Mouse (Mus musculus) testis, adult 2 months (tissue): ENCODE measurements around the gene Zfand5.

ENCODE experiments used
- CTCF ChIP-seq: fragments of 200-500 bp; IDR thresholded peaks from 2 replicates; pipeline ENCODE4 v1.5.1; 2012; ENCODE audit warnings: low read depth, mild to moderate bottlenecking, inconsistent platforms, low read length, moderate library complexity; ENCODE audit not compliant: control insufficient read depth, insufficient read depth, insufficient replicate concordance
- POLR2A ChIP-seq: fragments of 200-500 bp; IDR thresholded peaks from 2 replicates; pipeline ENCODE4 v1.6.1; 2012; ENCODE audit warnings: low read depth, mild to moderate bottlenecking, inconsistent platforms, low read length, moderate library complexity; ENCODE audit not compliant: control insufficient read depth

- TF ChIP-seq CTCF, result no peak
- TF ChIP-seq POLR2A, result no peak
These were observed 14.5 kb downstream of the Zfand5 start for GRCm38 (mm10) chr19:21286421-21287097.
